Mouse (Mus musculus) MEL (cell line): ENCODE measurements around the gene Eif1b. TPM values are rescaled to one million over a fixed set of nuclear protein-coding genes. Genes with fewer than 3 reads are reported as not detected.
A peak's percentile ranks its signal among the peaks of the same experiment; 100 is the strongest.

Experiments used
- DNase-seq: peaks from one replicate; pipeline ENCODE4 v3.0.0; 2011; ENCODE audit warnings: low read depth, low spot score
- H3K27ac ChIP-seq: 2 replicates; pipeline ENCODE4 v1.5.1; 2012; ENCODE audit warnings: low read depth, mild to moderate bottlenecking, control low read depth, low read length, moderate library complexity; ENCODE audit not compliant: control insufficient read depth
- H3K27me3 ChIP-seq, 2 experiments: fragments of 150-350 bp in 1 of 2; sonication (generic) in 1 of 2; 2 replicates each; pipeline ENCODE4 v1.6.1; 2012; ENCODE audit warnings: low read length in 2 of 2, mild to moderate bottlenecking in 2 of 2, improper control_type of control experiment in 1 of 2, moderate library complexity in 1 of 2; ENCODE audit not compliant: insufficient read depth in 2 of 2, control insufficient read depth in 1 of 2
- H3K36me3 ChIP-seq, 2 experiments: 2 replicates each; pipeline ENCODE4 v1.6.1; 2012 to 2014; ENCODE audit warnings: low read length in 2 of 2, improper control_type of control experiment in 1 of 2, inconsistent platforms in 1 of 2, mild to moderate bottlenecking in 1 of 2; ENCODE audit not compliant: insufficient read depth in 2 of 2, control insufficient read depth in 1 of 2
- H3K4me1 ChIP-seq, 2 experiments: fragments of 150-350 bp in 1 of 2; sonication (generic) in 1 of 2; 2 replicates each; pipeline ENCODE4 v1.6.1; 2012; ENCODE audit warnings: low read length in 2 of 2, improper control_type of control experiment in 1 of 2, mild to moderate bottlenecking in 1 of 2; ENCODE audit not compliant: insufficient read depth in 2 of 2, control insufficient read depth in 1 of 2
- H3K4me3 ChIP-seq, 2 experiments: fragments of 150-350 bp in 1 of 2; sonication (generic) in 1 of 2; 2 replicates each; pipeline ENCODE4 v1.5.1; 2012; ENCODE audit warnings: low read depth in 2 of 2, low read length in 2 of 2, mild to moderate bottlenecking in 2 of 2, moderate library complexity in 2 of 2, control low read depth in 1 of 2, improper control_type of control experiment in 1 of 2; ENCODE audit not compliant: control insufficient read depth in 1 of 2, insufficient read depth in 1 of 2
- H3K79me2 ChIP-seq: 2 replicates; pipeline ENCODE4 v1.6.1; 2012; ENCODE audit warnings: mild to moderate bottlenecking, low read length, moderate library complexity; ENCODE audit not compliant: control insufficient read depth, poor library complexity, insufficient read depth
- H3K9ac ChIP-seq: 2 replicates; pipeline ENCODE4 v1.6.1; 2012; ENCODE audit warnings: low read depth, mild to moderate bottlenecking, control low read depth, low read length, moderate library complexity; ENCODE audit not compliant: control insufficient read depth, poor library complexity, severe bottlenecking
- H3K9me3 ChIP-seq: fragments of 150-350 bp; sonication (generic); replicated peaks from 2 replicates; pipeline ENCODE4 v1.6.1; 2012; ENCODE audit warnings: mild to moderate bottlenecking, low read length, improper control_type of control experiment, moderate library complexity; ENCODE audit not compliant: insufficient read depth
- BHLHE40 ChIP-seq: IDR thresholded peaks from 2 replicates; pipeline ENCODE4 v1.6.1; 2012; ENCODE audit warnings: low read depth, mild to moderate bottlenecking, inconsistent platforms, low read length, improper control_type of control experiment, borderline replicate concordance
- CHD2 ChIP-seq: IDR thresholded peaks from 2 replicates; pipeline ENCODE4 v1.6.1; 2011; ENCODE audit warnings: low read length, improper control_type of control experiment
- EP300 ChIP-seq, 2 experiments: IDR thresholded peaks; 2 replicates each; pipeline ENCODE4 v1.6.1; 2011; ENCODE audit warnings: improper control_type of control experiment in 2 of 2, low read length in 2 of 2, low read depth in 1 of 2, mild to moderate bottlenecking in 1 of 2
- ETS1 ChIP-seq: IDR thresholded peaks from 2 replicates; pipeline ENCODE4 v1.6.1; 2012; ENCODE audit warnings: low read depth, mild to moderate bottlenecking, inconsistent platforms, low read length, improper control_type of control experiment, moderate library complexity
- GATA1 ChIP-seq: IDR thresholded peaks from 2 replicates; pipeline ENCODE4 v1.6.1; 2011; ENCODE audit warnings: low read depth, low read length, improper control_type of control experiment
- JUND ChIP-seq: IDR thresholded peaks from 2 replicates; pipeline ENCODE4 v1.6.1; 2011; ENCODE audit warnings: low read depth, mild to moderate bottlenecking, improper control_type of control experiment, low read length
- MAFK ChIP-seq: IDR thresholded peaks from 2 replicates; pipeline ENCODE4 v1.6.1; 2011; ENCODE audit warnings: low read depth, mild to moderate bottlenecking, low read length, improper control_type of control experiment, borderline replicate concordance
- MAZ ChIP-seq: IDR thresholded peaks from 2 replicates; pipeline ENCODE4 v1.6.1; 2012; ENCODE audit warnings: low read depth, mild to moderate bottlenecking, inconsistent platforms, low read length, improper control_type of control experiment
- MEF2A ChIP-seq: IDR thresholded peaks from 2 replicates; pipeline ENCODE4 v1.6.1; 2014; ENCODE audit warnings: low read depth, mild to moderate bottlenecking, inconsistent platforms, low read length, improper control_type of control experiment; ENCODE audit not compliant: poor library complexity, insufficient replicate concordance, severe bottlenecking; ENCODE audit errors: extremely low read depth
- MXI1 ChIP-seq: IDR thresholded peaks from 2 replicates; pipeline ENCODE4 v1.6.1; 2011; ENCODE audit warnings: mild to moderate bottlenecking, low read depth, low read length, improper control_type of control experiment
- POLR2AphosphoS2 ChIP-seq: IDR thresholded peaks from 2 replicates; pipeline ENCODE4 v1.6.1; 2011; ENCODE audit warnings: low read length, improper control_type of control experiment
- RAD21 ChIP-seq: IDR thresholded peaks from 2 replicates; pipeline ENCODE4 v1.6.1; 2011; ENCODE audit warnings: mild to moderate bottlenecking, low read depth, low read length, improper control_type of control experiment
- RCOR1 ChIP-seq: IDR thresholded peaks from 2 replicates; pipeline ENCODE4 v1.6.1; 2012; ENCODE audit warnings: low read depth, mild to moderate bottlenecking, inconsistent platforms, low read length, improper control_type of control experiment
- UBTF ChIP-seq: IDR thresholded peaks from 2 replicates; pipeline ENCODE4 v1.6.1; 2012; ENCODE audit warnings: low read depth, mild to moderate bottlenecking, inconsistent platforms, low read length, improper control_type of control experiment, moderate library complexity, borderline replicate concordance; ENCODE audit not compliant: insufficient read depth
- USF1 ChIP-seq: IDR thresholded peaks from 2 replicates; pipeline ENCODE4 v1.6.1; 2014; ENCODE audit warnings: low read depth, mild to moderate bottlenecking, inconsistent platforms, low read length, improper control_type of control experiment, moderate library complexity
- ZC3H11A ChIP-seq: IDR thresholded peaks from 2 replicates; pipeline ENCODE4 v1.6.1; 2012; ENCODE audit warnings: low read depth, mild to moderate bottlenecking, inconsistent platforms, low read length, improper control_type of control experiment
- ZKSCAN1 ChIP-seq: IDR thresholded peaks from 2 replicates; pipeline ENCODE4 v1.6.1; 2012; ENCODE audit warnings: low read depth, mild to moderate bottlenecking, inconsistent platforms, low read length, improper control_type of control experiment, moderate library complexity
- ZNF384 ChIP-seq: IDR thresholded peaks from 2 replicates; pipeline ENCODE4 v1.6.1; 2012; ENCODE audit warnings: low read depth, mild to moderate bottlenecking, inconsistent platforms, low read length, improper control_type of control experiment
- polyA plus RNA-seq, 2 experiments: library from polyadenylated mRNA; stranded (reverse) in 1 of 2; unstranded in 1 of 2; fragments of >175 nt in 1 of 2; fragments of >200 nt in 1 of 2; gene quantifications; 2 replicates each; pipeline versions ENCODE4 v1.2.1 to v1.2.4; 2012; ENCODE audit warnings: low replicate concordance in 2 of 2, low read depth in 1 of 2; ENCODE audit not compliant: insufficient read length in 2 of 2, insufficient read depth in 1 of 2, missing spikeins in 1 of 2
- total RNA-seq: library from RNA; depleted of rRNA; stranded (reverse); fragments of 300-350 nt; gene quantifications from 2 replicates; pipeline ENCODE4 v1.2.3, GENCODE M21; 2012

The Eif1b gene
- total and polyA plus RNA-seq, 3 experiments = 54.3 to 110 TPM; not detected in 1

DNA sequence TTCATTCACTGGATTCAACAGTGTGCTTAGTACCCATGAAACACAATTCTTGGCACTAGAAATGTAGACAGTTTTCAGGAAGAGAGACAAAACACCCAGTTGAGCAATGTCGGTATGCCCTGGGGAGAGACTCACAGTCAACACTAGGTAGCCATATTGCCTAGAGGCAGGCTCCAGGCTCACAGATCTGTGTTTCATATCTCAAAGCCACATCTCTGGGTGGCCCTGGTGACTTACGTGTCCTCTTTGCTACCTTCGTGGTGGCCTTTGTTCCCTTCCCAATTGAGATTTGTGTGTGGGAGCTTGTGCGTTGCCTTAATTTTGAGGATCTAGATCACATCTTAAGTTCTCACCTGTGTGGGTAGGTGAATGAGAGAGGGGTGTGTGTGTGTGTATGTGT is 9.7 kb upstream of the Eif1b start:
- Histone ChIP-seq H3K27ac (peak overlapping the region; percentile 39; the same call in 1 of the 2 replicates), H3K79me2 (no peaks in the 10 kb centered on the region), H3K36me3 (peaks cover 0 to 9% of the 10 kb centered on the region in 2 experiments; a peak in 2 of 4 replicates), H3K27me3 (no peaks in the 10 kb centered on the region), H3K4me1 (peaks cover 0 to 13% of the 10 kb centered on the region in 2 experiments; a peak in 3 of 4 replicates), H3K9ac (no peak overlapping the region), H3K9me3 (no peaks in the 10 kb centered on the region), H3K4me3 (no peak overlapping the region)
- DNase-seq = peak; percentile 40
- TF ChIP-seq GATA1 = peak; percentile 42; the same call in 1 of the 2 replicates
- TF ChIP-seq RCOR1 = no peak
- no peak for TF ChIP-seq MAZ

- Histone ChIP-seq H3K79me2 (no peaks in the 10 kb centered on the region), H3K27me3 (no peaks in the 10 kb centered on the region), H3K9me3 (no peaks in the 10 kb centered on the region), H3K4me1 (peaks cover 0 to 13% of the 10 kb centered on the region in 2 experiments; a peak in 3 of 4 replicates), H3K36me3 (peaks cover 0 to 9% of the 10 kb centered on the region in 2 experiments; a peak in 2 of 4 replicates), H3K9ac (no peak overlapping the region), H3K27ac (no peak overlapping the region), H3K4me3 (no peak overlapping the region)
- no peak for DNase-seq
- TF ChIP-seq MAZ = no peak
- TF ChIP-seq RCOR1 = no peak
- no peak for TF ChIP-seq USF1
- TF ChIP-seq ZC3H11A = no peak
- no peak for TF ChIP-seq MEF2A
- no peak for TF ChIP-seq ETS1
- no peak for TF ChIP-seq ZNF384
- no peak for TF ChIP-seq RAD21
- TF ChIP-seq EP300 (IDR thresholded peaks at IDR 0.05; ENCODE audit: low read depth in 1 of 2, low read length in 2 of 2) = no peak
- TF ChIP-seq CHD2 = no peak
- TF ChIP-seq UBTF = no peak
- TF ChIP-seq POLR2AphosphoS2 = no peak
- no peak for TF ChIP-seq ZKSCAN1
- TF ChIP-seq BHLHE40 = no peak
- TF ChIP-seq MAFK = no peak
- no peak for TF ChIP-seq MXI1
- TF ChIP-seq JUND = no peak
These were observed 8.9 kb upstream of the Eif1b start for GRCm38 (mm10) chr9:120483101-120483500.
